Mouse (Mus musculus) adrenal gland, adult 18-20 months (tissue): ENCODE results near the gene Kat2b. TPM values are rescaled to one million over a fixed set of nuclear protein-coding genes. Genes with fewer than 3 reads are reported as not detected.
"Not testable (repeated sequence)": the region's sequence is repeated elsewhere in the genome, so short reads cannot be mapped to it uniquely, and the experiment has no call there.

Source experiments
- DNase-seq, 2 experiments: peaks; one replicate each; pipeline ENCODE4 v3.0.0; 2021 to 2022; ENCODE audit warnings: low spot score in 2 of 2
- total RNA-seq, 2 experiments: library from RNA; stranded (reverse); gene quantifications; 1 replicate in 1 of 2; 2 replicates in 1 of 2; pipeline ENCODE4 v1.2.3; 2021

Kat2b gene
- total RNA-seq, 2 experiments from 2014 or later = 50.8 to 85.6 TPM

- not testable (repeated sequence) for DNase-seq
These were observed 90.7 kb downstream of the Kat2b start for GRCm38 (mm10) chr17:53657391-53657790.

- DNase-seq = no peak
These were observed 92.0 kb downstream of the Kat2b start for GRCm38 (mm10) chr17:53658668-53659067.

- no peak for DNase-seq
These were observed 92.6 kb downstream of the Kat2b start for GRCm38 (mm10) chr17:53659230-53659629.

GRCm38 (mm10) chr17:53659738-53660137 is 93.1 kb downstream of the Kat2b start:
- no peak for DNase-seq

- no peak for DNase-seq
These were observed 94.6 kb downstream of the Kat2b start for GRCm38 (mm10) chr17:53661056-53661840.

- no peak for DNase-seq
These were observed 97.6 kb downstream of the Kat2b start for GRCm38 (mm10) chr17:53664267-53664666.

GRCm38 (mm10) chr17:53664703-53665382 is 98.2 kb downstream of the Kat2b start:
- DNase-seq = no peak

- DNase-seq = no peak
These were observed 103.8 kb downstream of the Kat2b start for GRCm38 (mm10) chr17:53670453-53670852.

- no peak for DNase-seq
These were observed 112.1 kb downstream of the Kat2b start for GRCm38 (mm10) chr17:53678716-53679115.

GRCm38 (mm10) chr17:53688321-53688720 is 121.7 kb downstream of the Kat2b start:
- no peak for DNase-seq

GRCm38 (mm10) chr17:53688877-53689802 is 122.5 kb downstream of the Kat2b start, which contains the start of gene Sgo1:
Gene Sgo1, minus strand, starts transcription at chr17:53689333.
- peak; percentile 97 to 98 for DNase-seq

GRCm38 (mm10) chr17:53689946-53690345 is 123.3 kb downstream of the Kat2b start:
- DNase-seq = no peak

GRCm38 (mm10) chr17:53694039-53694438 is 127.4 kb downstream of the Kat2b start:
- peak in 1 of 2 experiments; percentile 26 for DNase-seq

GRCm38 (mm10) chr17:53697521-53697920 is 130.9 kb downstream of the Kat2b start:
- DNase-seq = not testable (repeated sequence)

GRCm38 (mm10) chr17:53714453-53714852 is 147.8 kb downstream of the Kat2b start:
- DNase-seq = no peak

- DNase-seq = not testable (repeated sequence)
These were observed 148.5 kb downstream of the Kat2b start for GRCm38 (mm10) chr17:53715161-53715560.

- DNase-seq = no peak
These were observed 151.8 kb downstream of the Kat2b start for GRCm38 (mm10) chr17:53718474-53718873.

GRCm38 (mm10) chr17:53718916-53719315 is 152.3 kb downstream of the Kat2b start:
- DNase-seq = not testable (repeated sequence)
